Mouse (Mus musculus): Measurements from ENCODE around the gene Gm45618. TPM values are rescaled to one million over a fixed set of nuclear protein-coding genes. Genes with fewer than 3 reads are reported as not detected.
A peak's percentile ranks its signal among the peaks of the same experiment; 100 is the strongest.

Gene Gm45618
- polyA plus RNA-seq, 1 experiment from 2014 or later: not detected

DNA sequence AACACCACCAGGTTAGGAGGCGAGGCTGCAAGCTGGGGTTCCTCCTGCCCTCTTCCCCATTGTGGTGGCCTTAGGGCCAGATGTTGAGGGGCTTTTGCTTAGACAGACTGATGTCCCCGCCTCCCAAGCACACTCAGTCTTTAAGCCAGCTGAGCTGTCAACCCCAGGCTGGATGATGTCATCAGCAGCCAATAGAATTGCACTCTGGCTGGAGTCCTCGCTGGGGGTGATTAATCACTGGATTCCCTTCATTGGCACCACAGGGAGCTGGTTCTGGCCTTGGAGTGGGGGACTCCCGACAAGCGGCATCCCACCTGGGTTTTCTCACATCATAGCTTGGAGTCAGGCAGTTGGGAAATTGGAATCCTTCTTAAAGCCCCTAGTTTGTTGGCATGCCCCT is 31.6 kb downstream of the Gm45618 start:
- Histone ChIP-seq H3K9ac (ENCODE audit: low read length) (no peak overlapping the region), H3K36me3 (ENCODE audit: control insufficient read depth, insufficient read depth) (peaks cover 7% of the 10 kb centered on the region; the same call in 1 of the 2 replicates), H3K4me1 (ENCODE audit: control insufficient read depth, insufficient read depth, low read length) (peaks cover 62% of the 10 kb centered on the region), H3K27me3 (ENCODE audit: control insufficient read depth, insufficient read depth, low read length) (no peaks in the 10 kb centered on the region), H3K27ac (ENCODE audit: low read length) (no peak overlapping the region), H3K4me2 (ENCODE audit: low read depth, low read length) (no peak overlapping the region), H3K9me3 (replicated peaks; ENCODE audit: control insufficient read depth, low read length) (no peaks in the 10 kb centered on the region), H3K4me3 (ENCODE audit: low read length) (no peak overlapping the region)
- WGBS: 16% methylated on average over 5 of the region's 5 CpGs
- no peak for ATAC-seq (replicated peaks; ENCODE audit: extremely low read depth, insufficient read depth, low FRiP score)

DNA sequence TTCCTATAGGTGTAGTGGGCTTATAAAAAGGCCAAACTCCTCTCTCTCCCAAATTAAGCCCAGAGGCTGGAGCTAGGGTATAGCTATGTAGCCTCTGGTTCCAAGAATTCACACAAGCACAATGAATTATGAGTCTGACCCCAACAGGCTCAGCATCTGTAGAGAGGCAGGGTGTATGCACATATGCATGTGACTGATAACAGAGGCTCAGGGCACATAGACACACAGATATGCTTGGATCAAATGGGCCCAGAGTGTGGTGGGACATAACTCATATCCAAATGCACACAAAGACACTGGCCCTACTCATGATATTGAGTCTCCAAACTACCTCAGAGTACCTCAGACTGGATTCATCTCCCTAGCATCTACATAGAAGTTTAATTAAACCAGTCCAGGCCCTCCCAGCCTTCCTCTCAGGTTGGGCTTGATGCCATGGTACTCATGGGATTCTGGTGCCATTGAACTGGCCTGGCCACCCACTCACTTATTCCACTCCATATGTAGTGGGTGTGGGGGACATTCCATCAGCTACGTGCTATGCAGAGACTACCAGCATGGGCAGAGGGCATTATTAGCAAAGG is 33.4 kb downstream of the Gm45618 start:
- Histone ChIP-seq H3K4me1 (ENCODE audit: control insufficient read depth, insufficient read depth, low read length) (peaks cover 53% of the 10 kb centered on the region), H3K4me2 (ENCODE audit: low read depth, low read length) (no peak overlapping the region), H3K9me3 (replicated peaks; ENCODE audit: control insufficient read depth, low read length) (no peaks in the 10 kb centered on the region), H3K9ac (ENCODE audit: low read length) (no peak overlapping the region), H3K27ac (ENCODE audit: low read length) (no peak overlapping the region), H3K4me3 (ENCODE audit: low read length) (no peak overlapping the region), H3K36me3 (ENCODE audit: control insufficient read depth, insufficient read depth) (peaks cover 14% of the 10 kb centered on the region), H3K27me3 (ENCODE audit: control insufficient read depth, insufficient read depth, low read length) (peaks cover 13% of the 10 kb centered on the region)
- no peak for ATAC-seq (replicated peaks; ENCODE audit: extremely low read depth, insufficient read depth, low FRiP score)
- 81% methylated on average over 1 of the region's 1 CpGs for WGBS

DNA sequence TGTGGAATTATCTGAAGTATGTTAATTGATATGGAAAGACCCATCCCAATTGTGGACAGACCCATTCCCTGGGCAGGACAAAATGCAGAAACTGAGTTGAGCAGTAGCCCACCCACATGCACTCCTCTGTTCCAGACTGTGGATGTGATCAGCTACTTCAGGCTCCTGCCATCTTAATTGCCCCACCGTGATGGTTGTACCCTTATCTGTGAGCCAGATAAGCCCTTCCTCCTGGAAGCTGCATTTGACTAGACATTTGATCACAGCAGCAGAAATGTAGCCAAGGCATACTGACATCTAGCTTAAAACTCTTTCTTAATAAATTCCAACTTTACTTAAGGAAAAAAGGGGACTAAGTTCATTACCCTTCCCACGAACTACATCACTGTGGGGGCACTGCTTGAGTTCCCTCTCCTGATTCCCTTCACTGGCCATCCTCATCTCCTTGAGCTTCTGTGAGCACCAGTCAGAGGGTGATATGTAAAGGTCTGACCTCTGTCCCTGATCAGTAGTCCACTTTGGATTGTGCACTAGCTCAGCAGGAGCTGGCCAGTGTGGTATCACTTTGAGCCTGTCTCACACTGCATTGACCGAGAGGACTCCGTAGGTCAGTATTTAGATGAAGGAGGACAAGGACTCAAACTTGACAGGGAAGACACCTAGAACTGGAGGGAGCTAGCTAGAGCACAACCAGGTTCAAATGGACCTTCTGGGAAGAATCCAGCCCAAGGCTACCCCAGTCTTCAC is 34.2 kb downstream of the Gm45618 start:
- no peak for ATAC-seq (replicated peaks; ENCODE audit: extremely low read depth, insufficient read depth, low FRiP score)
- Histone ChIP-seq H3K4me2 (ENCODE audit: low read depth, low read length) (no peak overlapping the region), H3K4me1 (ENCODE audit: control insufficient read depth, insufficient read depth, low read length) (peaks cover 51% of the 10 kb centered on the region), H3K9ac (ENCODE audit: low read length) (no peak overlapping the region), H3K36me3 (ENCODE audit: control insufficient read depth, insufficient read depth) (peaks cover 17% of the 10 kb centered on the region), H3K9me3 (replicated peaks; ENCODE audit: control insufficient read depth, low read length) (no peaks in the 10 kb centered on the region), H3K27me3 (ENCODE audit: control insufficient read depth, insufficient read depth, low read length) (peaks cover 14% of the 10 kb centered on the region), H3K27ac (ENCODE audit: low read length) (no peak overlapping the region), H3K4me3 (ENCODE audit: low read length) (no peak overlapping the region)
- WGBS: 62% methylated on average over 4 of the region's 4 CpGs

DNA sequence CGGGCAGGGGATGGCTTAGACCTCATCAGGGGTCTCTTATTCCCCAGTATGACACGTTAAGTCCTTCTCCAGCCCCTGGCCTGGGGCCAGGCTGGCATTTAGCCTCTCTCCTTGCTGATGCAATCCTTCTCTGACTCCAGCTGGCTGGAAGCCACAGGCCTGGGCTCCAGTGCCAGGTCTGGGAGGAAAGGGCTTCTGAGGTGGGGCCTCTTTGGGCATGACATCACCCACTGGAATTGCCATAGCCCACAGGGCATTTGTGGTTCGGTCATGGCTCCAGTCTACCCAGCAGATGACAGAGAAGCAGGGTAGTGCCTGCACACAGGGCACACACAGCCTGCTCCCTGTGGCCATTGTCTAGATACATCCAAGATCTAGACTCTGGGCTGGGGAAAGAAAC is 35.7 kb downstream of the Gm45618 start:
- peak; percentile 73 for ATAC-seq (replicated peaks; ENCODE audit: extremely low read depth, insufficient read depth, low FRiP score)
- WGBS: 18% methylated on average over 3 of the region's 3 CpGs
- Histone ChIP-seq H3K4me1 (ENCODE audit: control insufficient read depth, insufficient read depth, low read length) (peaks cover 43% of the 10 kb centered on the region), H3K36me3 (ENCODE audit: control insufficient read depth, insufficient read depth) (peaks cover 17% of the 10 kb centered on the region), H3K9me3 (replicated peaks; ENCODE audit: control insufficient read depth, low read length) (no peaks in the 10 kb centered on the region), H3K27ac (ENCODE audit: low read length) (peak overlapping the region; percentile 61), H3K4me2 (ENCODE audit: low read depth, low read length) (no peak overlapping the region), H3K27me3 (ENCODE audit: control insufficient read depth, insufficient read depth, low read length) (peaks cover 14% of the 10 kb centered on the region), H3K9ac (ENCODE audit: low read length) (peak overlapping the region; percentile 58; the same call in 1 of the 2 replicates), H3K4me3 (ENCODE audit: low read length) (no peak overlapping the region)

DNA sequence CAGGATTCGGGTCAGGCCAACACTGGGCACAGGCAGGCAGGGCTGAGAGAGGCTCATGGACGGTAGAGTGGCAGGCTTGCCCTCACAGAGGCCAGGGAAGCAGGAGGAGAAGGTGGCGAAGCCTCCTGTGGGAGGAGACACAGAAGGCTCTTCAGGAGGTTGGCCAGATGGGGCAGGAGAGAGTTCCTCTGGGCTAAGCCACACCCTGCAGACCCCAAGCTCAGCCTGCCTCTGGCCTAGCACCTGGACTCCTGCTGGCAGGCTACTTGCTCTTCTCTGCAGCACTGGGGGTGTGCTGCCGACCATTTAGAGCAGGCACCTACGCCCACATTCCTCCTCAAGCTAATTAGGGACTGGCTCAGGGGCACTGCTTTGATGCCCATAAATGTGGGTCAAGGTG is 36.1 kb downstream of the Gm45618 start:
- Histone ChIP-seq H3K27ac (ENCODE audit: low read length) (peak overlapping the region; percentile 61), H3K4me1 (ENCODE audit: control insufficient read depth, insufficient read depth, low read length) (peaks cover 38% of the 10 kb centered on the region), H3K4me2 (ENCODE audit: low read depth, low read length) (peak overlapping the region; percentile 12; the same call in 1 of the 2 replicates), H3K9me3 (replicated peaks; ENCODE audit: control insufficient read depth, low read length) (no peaks in the 10 kb centered on the region), H3K27me3 (ENCODE audit: control insufficient read depth, insufficient read depth, low read length) (peaks cover 14% of the 10 kb centered on the region), H3K36me3 (ENCODE audit: control insufficient read depth, insufficient read depth) (peaks cover 17% of the 10 kb centered on the region), H3K4me3 (ENCODE audit: low read length) (no peak overlapping the region), H3K9ac (ENCODE audit: low read length) (peak overlapping the region; percentile 58)
- 27% methylated on average over 5 of the region's 5 CpGs for WGBS
- peak; percentile 38 for ATAC-seq (replicated peaks; ENCODE audit: extremely low read depth, insufficient read depth, low FRiP score)

DNA sequence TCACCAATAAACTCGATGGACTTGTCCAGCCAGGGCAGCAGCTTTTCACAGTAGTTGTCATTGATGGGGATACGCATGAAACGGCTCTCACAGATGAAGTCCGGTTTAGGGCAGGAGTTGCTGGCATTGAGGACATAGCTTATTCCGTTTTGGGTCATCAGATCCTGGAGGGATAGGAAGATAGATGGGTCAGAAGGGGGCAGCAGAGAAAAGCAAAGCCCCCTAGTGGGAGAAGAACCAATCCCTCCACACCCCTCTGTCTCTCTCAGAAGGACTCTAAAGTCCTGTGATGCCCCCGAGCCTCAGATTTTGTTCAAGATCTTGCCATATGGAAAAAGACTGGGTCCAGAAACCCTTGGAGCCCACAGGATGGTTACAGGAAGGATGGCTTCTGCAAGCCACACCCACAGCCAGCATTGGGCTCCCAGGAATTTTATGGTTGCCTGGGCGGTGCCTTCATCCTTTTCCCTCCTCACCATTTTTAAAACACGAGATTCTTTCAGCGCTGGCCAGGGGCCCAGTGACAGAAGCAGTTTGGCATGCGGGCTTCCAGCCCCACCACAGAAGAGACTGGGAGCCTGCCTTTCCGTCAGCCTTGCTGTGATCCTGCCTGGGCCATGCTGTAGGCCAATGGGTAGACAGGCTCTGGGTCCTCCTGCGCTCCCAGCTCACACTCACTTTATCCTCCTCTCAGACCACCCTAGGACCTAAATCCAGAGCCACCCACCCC is 36.8 kb downstream of the Gm45618 start:
- peak overlapping the region; percentile 58 for H3K9ac ChIP-seq (ENCODE audit: low read length)

DNA sequence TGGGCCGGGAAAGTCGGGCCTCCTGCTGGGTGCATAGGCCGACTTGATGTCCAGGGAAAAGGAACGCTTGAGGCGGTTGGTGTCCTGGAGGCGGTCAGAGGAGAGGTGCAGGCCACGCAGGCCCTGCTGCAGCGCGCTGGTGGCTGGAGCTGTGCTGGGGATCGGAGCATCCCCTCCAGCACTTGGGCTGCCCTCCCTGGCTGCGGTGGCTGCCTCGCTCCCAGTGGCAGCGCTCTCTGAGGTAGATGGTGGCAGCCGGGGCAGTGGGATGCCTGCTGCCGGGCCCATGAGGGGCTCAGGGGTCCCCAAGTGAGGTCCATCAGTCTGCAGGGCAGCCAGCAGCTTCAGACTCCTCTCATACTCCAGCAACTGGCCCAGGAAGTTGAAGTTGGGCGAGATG is 37.9 kb downstream of the Gm45618 start:
- Histone ChIP-seq H3K4me2 (ENCODE audit: low read depth, low read length) (no peak overlapping the region), H3K4me1 (ENCODE audit: control insufficient read depth, insufficient read depth, low read length) (peaks cover 26% of the 10 kb centered on the region), H3K27me3 (ENCODE audit: control insufficient read depth, insufficient read depth, low read length) (peaks cover 14% of the 10 kb centered on the region), H3K9ac (ENCODE audit: low read length) (no peak overlapping the region), H3K27ac (ENCODE audit: low read length) (no peak overlapping the region), H3K36me3 (ENCODE audit: control insufficient read depth, insufficient read depth) (peaks cover 15% of the 10 kb centered on the region), H3K4me3 (ENCODE audit: low read length) (no peak overlapping the region), H3K9me3 (replicated peaks; ENCODE audit: control insufficient read depth, low read length) (no peaks in the 10 kb centered on the region)
- 62% methylated on average over 16 of the region's 16 CpGs for WGBS
- ATAC-seq (replicated peaks; ENCODE audit: extremely low read depth, insufficient read depth, low FRiP score): no peak

More for the DNA sequence above, 36.8 kb downstream of the Gm45618 start:
- Histone ChIP-seq H3K27ac (ENCODE audit: low read length) (peak overlapping the region; percentile 61), H3K4me1 (ENCODE audit: control insufficient read depth, insufficient read depth, low read length) (peaks cover 32% of the 10 kb centered on the region), H3K4me3 (ENCODE audit: low read length) (no peak overlapping the region), H3K27me3 (ENCODE audit: control insufficient read depth, insufficient read depth, low read length) (peaks cover 14% of the 10 kb centered on the region), H3K36me3 (ENCODE audit: control insufficient read depth, insufficient read depth) (peaks cover 17% of the 10 kb centered on the region), H3K9me3 (replicated peaks; ENCODE audit: control insufficient read depth, low read length) (no peaks in the 10 kb centered on the region), H3K4me2 (ENCODE audit: low read depth, low read length) (peak overlapping the region; percentile 12; the same call in 1 of the 2 replicates)
- WGBS: 35% methylated on average over 12 of the region's 12 CpGs
- ATAC-seq (replicated peaks; ENCODE audit: extremely low read depth, insufficient read depth, low FRiP score): peak; percentile 56; the same call in 1 of the 2 replicates

DNA sequence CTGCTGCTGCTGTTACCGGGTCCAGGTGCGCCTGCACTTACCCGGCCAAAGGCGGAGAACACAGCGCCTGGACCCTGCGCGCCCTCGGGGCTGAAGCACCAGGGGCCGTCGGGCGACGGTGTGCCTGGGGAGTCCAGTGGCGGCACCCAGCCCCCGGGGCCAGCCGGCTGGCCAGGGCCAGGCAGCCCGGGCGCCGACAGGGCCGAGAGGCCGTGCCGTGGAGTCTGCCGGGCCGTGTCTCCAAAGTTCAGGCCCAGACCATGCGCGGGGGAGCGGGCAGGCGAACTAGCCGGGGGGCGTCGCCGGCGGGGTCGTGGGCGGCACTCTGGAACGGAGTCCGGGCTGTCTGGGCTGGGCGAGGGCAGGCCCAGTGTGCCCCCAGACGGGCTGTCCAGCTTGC is 38.4 kb downstream of the Gm45618 start:
- no peak overlapping the region for H3K4me2 ChIP-seq (ENCODE audit: low read depth, low read length)
- 37% methylated on average over 38 of the region's 38 CpGs for WGBS
- H3K9ac ChIP-seq (ENCODE audit: low read length): no peak overlapping the region; the same call in 1 of the 2 replicates
- ATAC-seq (replicated peaks; ENCODE audit: extremely low read depth, insufficient read depth, low FRiP score): no peak
- H3K4me1 ChIP-seq (ENCODE audit: control insufficient read depth, insufficient read depth, low read length): peaks cover 30% of the 10 kb centered on the region
- H3K27ac ChIP-seq (ENCODE audit: low read length): no peak overlapping the region
- H3K4me3 ChIP-seq (ENCODE audit: low read length): no peak overlapping the region
- peaks cover 15% of the 10 kb centered on the region for H3K36me3 ChIP-seq (ENCODE audit: control insufficient read depth, insufficient read depth)
- peaks cover 14% of the 10 kb centered on the region for H3K27me3 ChIP-seq (ENCODE audit: control insufficient read depth, insufficient read depth, low read length)
- H3K9me3 ChIP-seq (replicated peaks; ENCODE audit: control insufficient read depth, low read length): no peaks in the 10 kb centered on the region

DNA sequence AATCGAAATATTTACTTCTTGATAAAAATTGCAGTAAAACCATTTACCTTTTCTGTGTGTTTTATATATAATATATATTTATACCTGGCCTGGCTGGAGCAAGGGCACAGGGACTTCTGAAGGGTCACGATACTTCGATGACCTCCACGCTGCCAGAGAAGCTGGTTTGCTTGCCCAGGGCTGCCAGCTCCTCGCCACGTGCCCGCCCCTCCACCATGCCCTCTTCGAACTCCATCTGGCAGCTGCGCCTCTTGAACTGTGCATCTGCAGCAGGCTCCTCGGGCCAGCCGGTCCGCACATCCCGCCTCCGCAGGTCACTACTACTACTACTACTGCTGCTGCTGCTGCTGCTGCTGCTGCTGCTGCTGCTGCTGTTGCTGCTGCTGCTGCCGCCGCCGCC is 38.8 kb downstream of the Gm45618 start:
- no peak for ATAC-seq (replicated peaks; ENCODE audit: extremely low read depth, insufficient read depth, low FRiP score)
- Histone ChIP-seq H3K9me3 (replicated peaks; ENCODE audit: control insufficient read depth, low read length) (no peaks in the 10 kb centered on the region), H3K27ac (ENCODE audit: low read length) (no peak overlapping the region), H3K9ac (ENCODE audit: low read length) (no peak overlapping the region), H3K4me2 (ENCODE audit: low read depth, low read length) (no peak overlapping the region), H3K4me1 (ENCODE audit: control insufficient read depth, insufficient read depth, low read length) (peaks cover 34% of the 10 kb centered on the region), H3K36me3 (ENCODE audit: control insufficient read depth, insufficient read depth) (peaks cover 15% of the 10 kb centered on the region), H3K4me3 (ENCODE audit: low read length) (no peak overlapping the region), H3K27me3 (ENCODE audit: control insufficient read depth, insufficient read depth, low read length) (peaks cover 14% of the 10 kb centered on the region)
- WGBS: 60% methylated on average over 14 of the region's 17 CpGs
